ENCODE assay signal across 8 mouse cellular contexts in genomic region chr9:14500023-14500915, GRCm38 (mm10). TPM values are rescaled to one million over a fixed set of nuclear protein-coding genes. Genes with fewer than 3 reads are reported as not detected.
A peak's percentile ranks its signal among the peaks of the same experiment; 100 is the strongest.
DNase-seq lines count a peak whose midpoint lies in the region; ATAC-seq and TF ChIP-seq lines count a peak whose summit lies in the region.

TSS of gene Kdm4d (minus strand) at chr9:14500482.
TSS of gene Cwc15 (plus strand) at chr9:14500617.

- ATAC-seq in kidney, embryonic 14.5 days (ENCODE audit: low FRiP score, low TSS enrichment): peak; percentile 99
- peak; percentile 99 for ATAC-seq in limb, embryonic 15.5 days (ENCODE audit: insufficient number of reproducible peaks, low FRiP score, low TSS enrichment, low read depth)

- peak within 1 kb of the TSS; percentile 59 for H3K27ac ChIP-seq in bone marrow macrophage, adult 2 months (ENCODE audit: insufficient read depth, low read depth, low read length)
- H3K27ac ChIP-seq in embryonic fibroblast, embryonic 13.5 days (ENCODE audit: insufficient read depth, low read length): no peak within 1 kb of the TSS
- peak within 1 kb of the TSS; percentile 55; the same call in 1 of the 2 replicates for H3K27ac ChIP-seq in kidney, embryonic 14.5 days (ENCODE audit: low read depth, low read length)
- H3K27ac ChIP-seq in limb, embryonic 15.5 days: peak within 1 kb of the TSS; percentile 77

- no peaks in the 10 kb centered on the region for H3K27me3 ChIP-seq in kidney, embryonic 14.5 days (ENCODE audit: control insufficient read depth, insufficient read depth, low read length)
- H3K27me3 ChIP-seq in limb, embryonic 15.5 days: no peaks in the 10 kb centered on the region

- peak within 1 kb of the TSS; percentile 76 for H3K4me2 ChIP-seq in kidney, embryonic 14.5 days (replicated peaks; ENCODE audit: low read depth, low read length)
- H3K4me2 ChIP-seq in limb, embryonic 15.5 days: peak within 1 kb of the TSS; percentile 72

- no peak for TF ChIP-seq POLR2A in bone marrow macrophage, adult 2 months (IDR thresholded peaks at IDR 0.05; ENCODE audit: borderline replicate concordance, low read depth, low read length)
- peak; percentile 56 for TF ChIP-seq POLR2A in embryonic fibroblast, embryonic 13.5 days (IDR thresholded peaks at IDR 0.05; ENCODE audit: low read depth, low read length)

- DNase-seq in A20 (ENCODE audit: low read depth, low spot score): peak; percentile 97
- peak; percentile 94 to 96 for DNase-seq in heart, adult 9 months (ENCODE audit: low spot score in 2 of 2)
- DNase-seq in monocyte, adult 2 months (ENCODE audit: low read depth in 1 of 2, low spot score in 2 of 2): peak; percentile 69 to 88
- DNase-seq in spleen, postnatal 36 days (ENCODE audit: low spot score in 2 of 2): peak; percentile 93 to 97

- WGBS in kidney, embryonic 14.5 days: 1% methylated on average over 59 of the region's 59 CpGs
- WGBS in limb, embryonic 15.5 days: under 1% methylated on average over 59 of the region's 59 CpGs

- peak within 1 kb of the TSS; percentile 88 for H3K4me3 ChIP-seq in bone marrow macrophage, adult 2 months (ENCODE audit: insufficient read depth, low read length)
- peak within 1 kb of the TSS; percentile 99 for H3K4me3 ChIP-seq in embryonic fibroblast, embryonic 13.5 days (ENCODE audit: insufficient read depth, low read length)
- peak within 1 kb of the TSS; percentile 75 for H3K4me3 ChIP-seq in kidney, embryonic 14.5 days (ENCODE audit: low read length)
- peak within 1 kb of the TSS; percentile 68 for H3K4me3 ChIP-seq in limb, embryonic 15.5 days

- peak within 1 kb of the TSS; percentile 87 for H3K9ac ChIP-seq in kidney, embryonic 14.5 days (ENCODE audit: low read depth, low read length)
- peak within 1 kb of the TSS; percentile 64 for H3K9ac ChIP-seq in limb, embryonic 15.5 days

- no peaks in the 10 kb centered on the region for H3K9me3 ChIP-seq in kidney, embryonic 14.5 days (ENCODE audit: control insufficient read depth, low read length)
- H3K9me3 ChIP-seq in limb, embryonic 15.5 days: no peaks in the 10 kb centered on the region

- H3K4me1 ChIP-seq in bone marrow macrophage, adult 2 months (ENCODE audit: control insufficient read depth, insufficient read depth, low read length): peaks cover 11% of the 10 kb centered on the region
- H3K4me1 ChIP-seq in embryonic fibroblast, embryonic 13.5 days (ENCODE audit: control insufficient read depth, insufficient read depth, low read length): no peaks in the 10 kb centered on the region
- 0 out of 2 replicates have a peak, but pooled peaks cover 3% of the 10 kb centered on the region for H3K4me1 ChIP-seq in kidney, embryonic 14.5 days (ENCODE audit: control insufficient read depth, insufficient read depth, low read length)
- 0 out of 2 replicates have a peak, but pooled peaks cover 6% of the 10 kb centered on the region for H3K4me1 ChIP-seq in limb, embryonic 15.5 days

- peaks cover 31% of the 10 kb centered on the region for H3K36me3 ChIP-seq in kidney, embryonic 14.5 days (ENCODE audit: control insufficient read depth, insufficient read depth, low read length)
- peaks cover 29% of the 10 kb centered on the region for H3K36me3 ChIP-seq in limb, embryonic 15.5 days

- TF ChIP-seq CTCF in bone marrow macrophage, adult 2 months (IDR thresholded peaks at IDR 0.05; ENCODE audit: low read depth, low read length): no peak
- no peak for TF ChIP-seq CTCF in embryonic fibroblast, embryonic 13.5 days (IDR thresholded peaks at IDR 0.05; ENCODE audit: borderline replicate concordance, insufficient read depth, low read length)

RNA-seq across cellular contexts. Expression of gene Kdm4d, which starts in this region (rescaled TPM):
- not detected in 2 replicates for polyA plus RNA-seq in bone marrow macrophage, adult 2 months (2012; ENCODE audit: insufficient read depth, insufficient read length, missing spikeins)
- not detected in 2 replicates for polyA plus RNA-seq in embryonic fibroblast, embryonic 13.5 days (2011; ENCODE audit: insufficient read length, low read depth, missing spikeins)
- 0.31 TPM in 2 replicates for polyA plus RNA-seq in kidney, embryonic 14.5 days (2014; fragmentation: Nextera tagmentation; extraction: Ambion mirVana)
- 0.29 and 0.32 TPM in 2 replicates for polyA plus RNA-seq in limb, embryonic 15.5 days (2015; fragmentation: Nextera tagmentation; extraction: Ambion mirVana)

RNA-seq across cellular contexts. Expression of gene Cwc15, which starts in this region (rescaled TPM):
- 189 and 192 TPM in 2 replicates for polyA plus RNA-seq in bone marrow macrophage, adult 2 months (2012; ENCODE audit: insufficient read depth, insufficient read length, missing spikeins)
- polyA plus RNA-seq in embryonic fibroblast, embryonic 13.5 days (2011; ENCODE audit: insufficient read length, low read depth, missing spikeins): 133 and 144 TPM in 2 replicates
- 172 and 219 TPM in 2 replicates for polyA plus RNA-seq in kidney, embryonic 14.5 days (2014; fragmentation: Nextera tagmentation; extraction: Ambion mirVana)
- 143 and 154 TPM in 2 replicates for polyA plus RNA-seq in limb, embryonic 15.5 days (2015; fragmentation: Nextera tagmentation; extraction: Ambion mirVana)
